Mouse (Mus musculus) lung, postnatal 0 days (tissue): ENCODE measurements around the gene Cdh4. TPM values are rescaled to one million over a fixed set of nuclear protein-coding genes. Genes with fewer than 3 reads are reported as not detected.

Source experiments
- ATAC-seq: fragments of 200-750 bp; cut with Nextera tagmentation; 2 replicates; pipeline ENCODE4 v1.8.0; 2017; ENCODE audit warnings: moderate library complexity
- DNase-seq: peaks from one replicate; pipeline ENCODE4 v3.0.0-alpha.2; 2016; ENCODE audit warnings: low spot score
- H3K27ac ChIP-seq: fragments of 300-500 bp; sonication (generic); 2 replicates; pipeline ENCODE4 v1.5.1; 2014; ENCODE audit warnings: antibody characterized with exemption, mild to moderate bottlenecking, low read length, mixed read lengths
- H3K27me3 ChIP-seq: fragments of 300-500 bp; sonication (generic); replicated peaks from 2 replicates; pipeline ENCODE4 v1.6.1; 2014; ENCODE audit warnings: low read length, mixed read lengths; ENCODE audit not compliant: insufficient read depth
- H3K36me3 ChIP-seq: fragments of 300-500 bp; sonication (generic); 2 replicates; pipeline ENCODE4 v1.6.1; 2014; ENCODE audit warnings: low read length, mixed read lengths; ENCODE audit not compliant: insufficient read depth
- H3K4me1 ChIP-seq: fragments of 300-500 bp; sonication (generic); 2 replicates; pipeline ENCODE4 v1.6.1; 2014; ENCODE audit warnings: antibody characterized with exemption, low read depth, low read length, mixed read lengths; ENCODE audit not compliant: insufficient read depth
- H3K4me2 ChIP-seq: fragments of 300-500 bp; sonication (generic); replicated peaks from 2 replicates; pipeline ENCODE4 v1.6.1; 2014; ENCODE audit warnings: low read depth, mild to moderate bottlenecking, low read length, moderate library complexity, mixed read lengths
- H3K4me3 ChIP-seq: fragments of 300-500 bp; sonication (generic); 2 replicates; pipeline ENCODE4 v1.5.1; 2014; ENCODE audit warnings: low read depth, low read length
- H3K9ac ChIP-seq: fragments of 300-500 bp; sonication (generic); replicated peaks from 2 replicates; pipeline ENCODE4 v1.6.1; 2014; ENCODE audit warnings: low read depth, mild to moderate bottlenecking
- H3K9me3 ChIP-seq: fragments of 300-500 bp; sonication (generic); 2 replicates; pipeline ENCODE4 v1.6.1; 2016; ENCODE audit warnings: low read length, mixed read lengths
- CTCF ChIP-seq: IDR thresholded peaks from 2 replicates; pipeline ENCODE4 v1.5.1; 2016; ENCODE audit warnings: antibody characterized with exemption, mild to moderate bottlenecking
- EP300 ChIP-seq: IDR thresholded peaks from 2 replicates; pipeline ENCODE4 v1.6.1; 2016; ENCODE audit warnings: antibody characterized with exemption, mild to moderate bottlenecking, control low read depth
- WGBS: fragments of 180-500 bp; shearing (Covaris S2); extraction: QIAGEN DNeasy Blood & Tissue Kit; methylation state at CpG from one replicate; pipeline ENCODE4 v1.1.7; 2014; 5-methylcytosine and 5-hydroxymethylcytosine counted together
- polyA plus RNA-seq: library from polyadenylated mRNA; unstranded; fragments of >200 nt; fragmentation: Nextera tagmentation; extraction: Ambion mirVana; gene quantifications from 2 replicates; pipeline ENCODE4 v1.2.1, GENCODE M21; 2015

The Cdh4 gene
- polyA plus RNA-seq, 1 experiment from 2014 or later, result 3.4 TPM

GRCm38 (mm10) chr2:179575585-179575984 lies 133.4 kb downstream of the Cdh4 start:
- Histone ChIP-seq H3K9me3 (no peaks in the 10 kb centered on the region), H3K4me1 (no peaks in the 10 kb centered on the region; the same call in 1 of the 2 replicates), H3K4me3 (no peak overlapping the region), H3K27me3 (no peaks in the 10 kb centered on the region), H3K4me2 (no peak overlapping the region), H3K27ac (no peak overlapping the region), H3K9ac (no peak overlapping the region), H3K36me3 (no peaks in the 10 kb centered on the region)
- WGBS, result 76% methylated on average over 7 of the region's 7 CpGs
- DNase-seq, result no peak
- ATAC-seq, result no peak
- TF ChIP-seq CTCF, result no peak
- no peak for TF ChIP-seq EP300

- DNase-seq, result peak; percentile 14
- TF ChIP-seq CTCF (peak; percentile 39), EP300 (no peak)
- Histone ChIP-seq H3K4me2 (no peak overlapping the region), H3K36me3 (no peaks in the 10 kb centered on the region), H3K9ac (no peak overlapping the region), H3K9me3 (no peaks in the 10 kb centered on the region), H3K27me3 (no peaks in the 10 kb centered on the region), H3K4me3 (no peak overlapping the region), H3K27ac (no peak overlapping the region), H3K4me1 (no peaks in the 10 kb centered on the region; the same call in 1 of the 2 replicates)
- ATAC-seq, result no peak
- 50% methylated on average over 1 of the region's 1 CpGs for WGBS
Observed at GRCm38 (mm10) chr2:179576221-179576620, 134.0 kb downstream of the Cdh4 start.

GRCm38 (mm10) chr2:179578329-179578728 lies 136.1 kb downstream of the Cdh4 start:
- TF ChIP-seq EP300, result no peak
- no peak for TF ChIP-seq CTCF
- no peaks in the 10 kb centered on the region for H3K4me1 ChIP-seq
- H3K27ac ChIP-seq, result no peak overlapping the region
- DNase-seq, result no peak
- H3K36me3 ChIP-seq, result no peaks in the 10 kb centered on the region
- H3K4me3 ChIP-seq, result no peak overlapping the region
- ATAC-seq, result no peak
- H3K9ac ChIP-seq, result no peak overlapping the region
- no peak overlapping the region for H3K4me2 ChIP-seq
- H3K9me3 ChIP-seq, result no peaks in the 10 kb centered on the region
- H3K27me3 ChIP-seq, result no peaks in the 10 kb centered on the region
- 64% methylated on average over 3 of the region's 3 CpGs for WGBS

- TF ChIP-seq EP300, result no peak
- H3K9me3 ChIP-seq, result no peaks in the 10 kb centered on the region
- H3K4me2 ChIP-seq, result no peak overlapping the region
- no peak for ATAC-seq
- no peak overlapping the region for H3K27ac ChIP-seq
- H3K9ac ChIP-seq, result no peak overlapping the region
- H3K4me3 ChIP-seq, result no peak overlapping the region
- no peaks in the 10 kb centered on the region for H3K36me3 ChIP-seq
- WGBS, result 66% methylated on average over 11 of the region's 11 CpGs
- no peaks in the 10 kb centered on the region for H3K4me1 ChIP-seq
- H3K27me3 ChIP-seq, result no peaks in the 10 kb centered on the region
- no peak for DNase-seq
Observed at GRCm38 (mm10) chr2:179578842-179579241, 136.6 kb downstream of the Cdh4 start.

GRCm38 (mm10) chr2:179580415-179580814 lies 138.2 kb downstream of the Cdh4 start:
- no peaks in the 10 kb centered on the region for H3K9me3 ChIP-seq
- no peak overlapping the region for H3K27ac ChIP-seq
- ATAC-seq, result no peak

GRCm38 (mm10) chr2:179581058-179581457 lies 138.8 kb downstream of the Cdh4 start:
- Histone ChIP-seq H3K9ac (no peak overlapping the region), H3K4me1 (no peaks in the 10 kb centered on the region), H3K9me3 (no peaks in the 10 kb centered on the region), H3K4me3 (no peak overlapping the region), H3K4me2 (no peak overlapping the region), H3K27ac (no peak overlapping the region), H3K27me3 (no peaks in the 10 kb centered on the region), H3K36me3 (no peaks in the 10 kb centered on the region)
- ATAC-seq, result no peak
- TF ChIP-seq EP300 (no peak), CTCF (no peak)
- DNase-seq, result no peak
- WGBS, result 75% methylated on average over 5 of the region's 5 CpGs

More at GRCm38 (mm10) chr2:179580415-179580814, 138.2 kb downstream of the Cdh4 start:
- H3K4me1 ChIP-seq, result no peaks in the 10 kb centered on the region
- TF ChIP-seq CTCF (no peak), EP300 (no peak)
- H3K4me3 ChIP-seq, result no peak overlapping the region
- no peak overlapping the region for H3K4me2 ChIP-seq
- 61% methylated on average over 4 of the region's 4 CpGs for WGBS
- H3K9ac ChIP-seq, result no peak overlapping the region
- no peaks in the 10 kb centered on the region for H3K36me3 ChIP-seq
- DNase-seq, result no peak
- H3K27me3 ChIP-seq, result no peaks in the 10 kb centered on the region

GRCm38 (mm10) chr2:179582966-179583365 lies 140.7 kb downstream of the Cdh4 start:
- DNase-seq (no peak), ATAC-seq (no peak)
- H3K9me3 ChIP-seq, result no peaks in the 10 kb centered on the region
- H3K4me2 ChIP-seq, result no peak overlapping the region
- H3K9ac ChIP-seq, result no peak overlapping the region
- no peaks in the 10 kb centered on the region for H3K36me3 ChIP-seq
- H3K27me3 ChIP-seq, result no peaks in the 10 kb centered on the region
- H3K27ac ChIP-seq, result no peak overlapping the region
- TF ChIP-seq EP300, result no peak
- no peak for TF ChIP-seq CTCF
- 67% methylated on average over 16 of the region's 16 CpGs for WGBS
- no peaks in the 10 kb centered on the region for H3K4me1 ChIP-seq
- H3K4me3 ChIP-seq, result no peak overlapping the region
